9 mouse cellular contexts compared by ENCODE assay signal in genomic region chr9:99587505-99588202, GRCm38 (mm10). TPM values are rescaled to one million over a fixed set of nuclear protein-coding genes. Genes with fewer than 3 reads are reported as not detected.
DNase-seq lines count a peak whose midpoint lies in the region; ATAC-seq and TF ChIP-seq lines count a peak whose summit lies in the region.
"Had no signal": no experiment of that assay in that cellular context is flagged by ENCODE, and none has a peak within 500 bp of the region (broad histone marks: within the 10 kb centered on the region; RNA-seq: fewer than 3 reads in every experiment).

No protein-coding gene starts in this region.

- H3K36me3 ChIP-seq in forebrain, embryonic 14.5 days (ENCODE audit: control insufficient read depth, insufficient read depth, low read length) = peaks cover 27% of the 10 kb centered on the region
- H3K36me3 ChIP-seq in forebrain, embryonic 13.5 days (ENCODE audit: poor library complexity, severe bottlenecking) = peaks cover 25% of the 10 kb centered on the region
- H3K36me3 ChIP-seq in kidney, postnatal 0 days (ENCODE audit: insufficient read depth, low read length) = peaks cover 12% of the 10 kb centered on the region
- peaks cover 8% of the 10 kb centered on the region for H3K36me3 ChIP-seq in lung, embryonic 16.5 days (ENCODE audit: control insufficient read depth, insufficient read depth, low read length)
- peaks cover 12% of the 10 kb centered on the region for H3K36me3 ChIP-seq in spleen, adult 2 months (ENCODE audit: control insufficient read depth, insufficient read depth, low read length)

- H3K4me1 ChIP-seq in forebrain, embryonic 14.5 days (ENCODE audit: control insufficient read depth, insufficient read depth, low read length) = no peaks in the 10 kb centered on the region
- no peaks in the 10 kb centered on the region for H3K4me1 ChIP-seq in forebrain, embryonic 13.5 days
- H3K4me1 ChIP-seq in bone marrow macrophage, adult 2 months (ENCODE audit: control insufficient read depth, insufficient read depth, low read length) = no peaks in the 10 kb centered on the region
- H3K4me1 ChIP-seq in kidney, postnatal 0 days (replicated peaks; ENCODE audit: insufficient read depth, low read length) = no peaks in the 10 kb centered on the region
- no peaks in the 10 kb centered on the region for H3K4me1 ChIP-seq in lung, embryonic 16.5 days (replicated peaks; ENCODE audit: control insufficient read depth, insufficient read depth, low read length)
- H3K4me1 ChIP-seq in spleen, adult 2 months (ENCODE audit: control insufficient read depth, insufficient read depth, insufficient read length) = no peaks in the 10 kb centered on the region
- H3K4me1 ChIP-seq: limb, embryonic 15.5 days had no signal

- no peak overlapping the region for H3K4me2 ChIP-seq in forebrain, embryonic 14.5 days (ENCODE audit: low read length)
- no peak overlapping the region for H3K4me2 ChIP-seq in forebrain, embryonic 13.5 days
- no peak overlapping the region for H3K4me2 ChIP-seq in kidney, postnatal 0 days (ENCODE audit: low read length)
- no peak overlapping the region for H3K4me2 ChIP-seq in lung, embryonic 16.5 days (ENCODE audit: low read depth, low read length)
- H3K4me2 ChIP-seq: limb, embryonic 15.5 days had no signal

- H3K4me3 ChIP-seq in forebrain, embryonic 14.5 days (ENCODE audit: low read depth, low read length) = no peak overlapping the region
- no peak overlapping the region for H3K4me3 ChIP-seq in forebrain, embryonic 13.5 days
- H3K4me3 ChIP-seq in bone marrow macrophage, adult 2 months (ENCODE audit: insufficient read depth, low read length) = no peak overlapping the region
- H3K4me3 ChIP-seq in kidney, postnatal 0 days (replicated peaks; ENCODE audit: low read depth, low read length) = no peak overlapping the region
- H3K4me3 ChIP-seq in lung, embryonic 16.5 days (ENCODE audit: low read length) = no peak overlapping the region
- no peak overlapping the region for H3K4me3 ChIP-seq in spleen, adult 2 months (ENCODE audit: extremely low read depth, insufficient read depth, insufficient read length)
- H3K4me3 ChIP-seq: limb, embryonic 15.5 days had no signal

- TF ChIP-seq CTCF in bone marrow macrophage, adult 2 months (IDR thresholded peaks at IDR 0.05; ENCODE audit: low read depth, low read length) = peak; percentile 86
- peak; percentile 95 for TF ChIP-seq CTCF in kidney, postnatal 0 days (IDR thresholded peaks at IDR 0.05; ENCODE audit: low read depth)
- TF ChIP-seq CTCF in spleen, adult 2 months (IDR thresholded peaks at IDR 0.05; ENCODE audit: extremely low read depth, insufficient read depth, insufficient read length, insufficient replicate concordance) = peak; percentile 64; the same call in 1 of the 2 replicates

- no peak overlapping the region for H3K27ac ChIP-seq in forebrain, embryonic 14.5 days (ENCODE audit: low read depth, low read length)
- H3K27ac ChIP-seq in forebrain, embryonic 13.5 days = no peak overlapping the region
- H3K27ac ChIP-seq in bone marrow macrophage, adult 2 months (ENCODE audit: insufficient read depth, low read depth, low read length) = no peak overlapping the region
- H3K27ac ChIP-seq in kidney, postnatal 0 days = no peak overlapping the region
- no peak overlapping the region for H3K27ac ChIP-seq in lung, embryonic 16.5 days (ENCODE audit: low read length)
- H3K27ac ChIP-seq in spleen, adult 2 months (ENCODE audit: insufficient read depth, low read length) = no peak overlapping the region
- H3K27ac ChIP-seq: limb, embryonic 15.5 days had no signal

- TF ChIP-seq POLR2A in bone marrow macrophage, adult 2 months (IDR thresholded peaks at IDR 0.05; ENCODE audit: borderline replicate concordance, low read depth, low read length) = no peak
- no peak for TF ChIP-seq POLR2A in spleen, adult 2 months (IDR thresholded peaks at IDR 0.05; ENCODE audit: low read depth, low read length)

- no peak overlapping the region for H3K9ac ChIP-seq in forebrain, embryonic 14.5 days (ENCODE audit: low read length)
- H3K9ac ChIP-seq in forebrain, embryonic 13.5 days = no peak overlapping the region
- no peak overlapping the region for H3K9ac ChIP-seq in kidney, postnatal 0 days (ENCODE audit: low read depth, low read length)
- no peak overlapping the region for H3K9ac ChIP-seq in lung, embryonic 16.5 days (ENCODE audit: low read length)
- H3K9ac ChIP-seq: limb, embryonic 15.5 days had no signal

- H3K27me3 ChIP-seq in forebrain, embryonic 14.5 days (replicated peaks; ENCODE audit: control insufficient read depth, insufficient read depth, low read length) = no peaks in the 10 kb centered on the region
- H3K27me3 ChIP-seq in forebrain, embryonic 13.5 days = no peaks in the 10 kb centered on the region
- no peaks in the 10 kb centered on the region for H3K27me3 ChIP-seq in kidney, postnatal 0 days (ENCODE audit: insufficient read depth, low read length)
- H3K27me3 ChIP-seq in lung, embryonic 16.5 days (ENCODE audit: control insufficient read depth, insufficient read depth, low read depth, low read length) = no peaks in the 10 kb centered on the region
- no peaks in the 10 kb centered on the region for H3K27me3 ChIP-seq in spleen, adult 2 months (ENCODE audit: control insufficient read depth, insufficient read depth, low read length)
- H3K27me3 ChIP-seq: limb, embryonic 15.5 days had no signal

- WGBS in forebrain, embryonic 14.5 days = 31% methylated on average over 8 of the region's 8 CpGs
- WGBS in forebrain, embryonic 13.5 days = 27% methylated on average over 8 of the region's 8 CpGs
- WGBS in kidney, postnatal 0 days = 28% methylated on average over 8 of the region's 8 CpGs
- WGBS in lung, embryonic 16.5 days = 29% methylated on average over 8 of the region's 8 CpGs
- 33% methylated on average over 8 of the region's 8 CpGs for WGBS in spleen, adult 2 months

- DNase-seq in forebrain, embryonic 14.5 days (ENCODE audit: low spot score) = peak; percentile 62
- peak; percentile 34 for DNase-seq in CD4-positive helper T cell, adult 2 months (ENCODE audit: low read depth, low spot score)
- peak; percentile 76 for DNase-seq in forelimb bud, embryonic 11.5 days (ENCODE audit: low read depth, low spot score)
- DNase-seq in kidney, postnatal 0 days (ENCODE audit: low spot score) = peak; percentile 75
- peak in 1 of 2 experiments; percentile 39 for DNase-seq in spleen, adult 2 months (ENCODE audit: low read depth in 1 of 2, low spot score in 2 of 2)

- no peak for ATAC-seq in forebrain, embryonic 14.5 days
- no peak; the same call in 1 of the 2 replicates for ATAC-seq in forebrain, embryonic 13.5 days
- ATAC-seq in kidney, postnatal 0 days (replicated peaks; ENCODE audit: low FRiP score, low read depth) = no peak; the same call in 1 of the 2 replicates
- ATAC-seq in lung, embryonic 16.5 days (ENCODE audit: low read depth) = peak; percentile 49; the same call in 1 of the 2 replicates

- H3K9me3 ChIP-seq in forebrain, embryonic 14.5 days (replicated peaks; ENCODE audit: control insufficient read depth, low read length) = no peaks in the 10 kb centered on the region
- H3K9me3 ChIP-seq in forebrain, embryonic 13.5 days (replicated peaks) = no peaks in the 10 kb centered on the region
- no peaks in the 10 kb centered on the region for H3K9me3 ChIP-seq in kidney, postnatal 0 days (replicated peaks; ENCODE audit: low read length)
- H3K9me3 ChIP-seq in lung, embryonic 16.5 days (ENCODE audit: control insufficient read depth, low read length) = no peaks in the 10 kb centered on the region
- H3K9me3 ChIP-seq: limb, embryonic 15.5 days had no signal

RNA-seq across cellular contexts. Expression of gene Dbr1, which starts 12.1 kb away (rescaled TPM):
- 22.0 and 23.5 TPM in 2 replicates for polyA plus RNA-seq in forebrain, embryonic 14.5 days (2014; fragmentation: Nextera tagmentation; extraction: Ambion mirVana)
- 31.8 and 37.8 TPM in 2 replicates for polyA plus RNA-seq in forebrain, embryonic 13.5 days (2015; fragmentation: Nextera tagmentation; extraction: Ambion mirVana)
- 13.2 and 15.7 TPM in 2 replicates for polyA plus RNA-seq in bone marrow macrophage, adult 2 months (2012; ENCODE audit: insufficient read depth, insufficient read length, missing spikeins)
- polyA plus RNA-seq in kidney, postnatal 0 days (2015; fragmentation: Nextera tagmentation; extraction: Ambion mirVana) = 17.0 and 21.2 TPM in 2 replicates
- polyA plus RNA-seq in lung, embryonic 16.5 days (2015; fragmentation: Nextera tagmentation; extraction: Ambion mirVana) = 31.2 and 31.6 TPM in 2 replicates
- polyA plus RNA-seq in spleen, adult 2 months (2012; rRNA removed) = 6.7 and 12.2 TPM in 2 replicates

RNA-seq across cellular contexts. Expression of gene Armc8, which starts 19.0 kb away (rescaled TPM):
- polyA plus RNA-seq in forebrain, embryonic 14.5 days (2014; fragmentation: Nextera tagmentation; extraction: Ambion mirVana) = 60.6 and 68.7 TPM in 2 replicates
- 50.4 and 54.0 TPM in 2 replicates for polyA plus RNA-seq in forebrain, embryonic 13.5 days (2015; fragmentation: Nextera tagmentation; extraction: Ambion mirVana)
- 16.1 and 17.4 TPM in 2 replicates for polyA plus RNA-seq in bone marrow macrophage, adult 2 months (2012; ENCODE audit: insufficient read depth, insufficient read length, missing spikeins)
- 15.8 and 18.9 TPM in 2 replicates for polyA plus RNA-seq in kidney, postnatal 0 days (2015; fragmentation: Nextera tagmentation; extraction: Ambion mirVana)
- 22.0 and 23.4 TPM in 2 replicates for polyA plus RNA-seq in lung, embryonic 16.5 days (2015; fragmentation: Nextera tagmentation; extraction: Ambion mirVana)
- polyA plus RNA-seq in spleen, adult 2 months (2012; rRNA removed) = 6.9 and 7.2 TPM in 2 replicates

RNA-seq across cellular contexts. Expression of gene A4gnt, which starts 24.6 kb away (rescaled TPM):
- not detected in 2 replicates for polyA plus RNA-seq in forebrain, embryonic 14.5 days (2014; fragmentation: Nextera tagmentation; extraction: Ambion mirVana)
- polyA plus RNA-seq in forebrain, embryonic 13.5 days (2015; fragmentation: Nextera tagmentation; extraction: Ambion mirVana) = not detected in 2 replicates
- not detected in 2 replicates for polyA plus RNA-seq in bone marrow macrophage, adult 2 months (2012; ENCODE audit: insufficient read depth, insufficient read length, missing spikeins)
- polyA plus RNA-seq in kidney, postnatal 0 days (2015; fragmentation: Nextera tagmentation; extraction: Ambion mirVana) = 1.2 and 2.0 TPM in 2 replicates
- not detected in 2 replicates for polyA plus RNA-seq in lung, embryonic 16.5 days (2015; fragmentation: Nextera tagmentation; extraction: Ambion mirVana)
- not detected in 2 replicates for polyA plus RNA-seq in spleen, adult 2 months (2012; rRNA removed)

RNA-seq across cellular contexts. Expression of gene Dzip1l, which starts 41.6 kb away (rescaled TPM):
- polyA plus RNA-seq in forebrain, embryonic 14.5 days (2014; fragmentation: Nextera tagmentation; extraction: Ambion mirVana) = 6.4 and 7.2 TPM in 2 replicates
- 14.0 and 17.9 TPM in 2 replicates for polyA plus RNA-seq in forebrain, embryonic 13.5 days (2015; fragmentation: Nextera tagmentation; extraction: Ambion mirVana)
- polyA plus RNA-seq in bone marrow macrophage, adult 2 months (2012; ENCODE audit: insufficient read depth, insufficient read length, missing spikeins) = 0.24 TPM in 1 of 2 replicates, not detected in the other
- 17.3 and 18.7 TPM in 2 replicates for polyA plus RNA-seq in kidney, postnatal 0 days (2015; fragmentation: Nextera tagmentation; extraction: Ambion mirVana)
- 30.4 and 36.5 TPM in 2 replicates for polyA plus RNA-seq in lung, embryonic 16.5 days (2015; fragmentation: Nextera tagmentation; extraction: Ambion mirVana)
- polyA plus RNA-seq in spleen, adult 2 months (2012; rRNA removed) = 1.7 and 2.1 TPM in 2 replicates
